Comparison of ENCODE assay signal across 8 mouse cellular contexts in the genomic region with DNA sequence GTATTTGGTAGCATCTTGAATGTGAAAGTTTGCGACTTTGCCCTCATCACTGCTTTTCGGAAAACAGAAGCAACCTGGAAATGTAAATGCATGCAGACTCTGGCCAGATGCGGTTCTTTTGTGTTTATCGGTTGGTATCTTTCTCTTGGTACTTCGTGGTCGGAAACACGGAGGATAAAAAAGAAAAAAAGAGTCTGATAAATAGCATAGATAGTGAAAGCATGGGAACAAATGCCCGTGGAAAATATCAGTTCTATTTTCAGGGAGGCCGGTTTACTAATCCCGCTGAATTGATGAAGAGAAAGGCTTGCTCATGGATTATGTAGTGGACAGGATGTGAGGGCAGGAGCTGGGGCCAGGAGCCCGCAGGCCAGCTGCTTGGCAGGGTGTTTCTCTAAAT. TPM values are rescaled to one million over a fixed set of nuclear protein-coding genes. Genes with fewer than 3 reads are reported as not detected.
DNase-seq lines count a peak whose midpoint lies in the region; ATAC-seq and TF ChIP-seq lines count a peak whose summit lies in the region.

No protein-coding gene starts in this region.

- peaks cover 4% of the 10 kb centered on the region; the same call in 1 of the 2 replicates for H3K4me1 ChIP-seq in cortical plate, adult 2 months (ENCODE audit: control insufficient read depth, insufficient read depth, low read length)
- H3K4me1 ChIP-seq in hindbrain, embryonic 11.5 days (replicated peaks; ENCODE audit: control insufficient read depth, insufficient read depth, low read length), result peaks cover 2% of the 10 kb centered on the region
- H3K4me1 ChIP-seq in midbrain, embryonic 12.5 days, result peaks cover 48% of the 10 kb centered on the region

- H3K36me3 ChIP-seq in hindbrain, embryonic 11.5 days (ENCODE audit: control insufficient read depth, insufficient read depth, low read length), result no peaks in the 10 kb centered on the region
- H3K36me3 ChIP-seq in midbrain, embryonic 12.5 days, result no peaks in the 10 kb centered on the region

- H3K4me3 ChIP-seq in left cerebral cortex, adult 2 months, result peak overlapping the region; percentile 64
- peak overlapping the region; percentile 55 for H3K4me3 ChIP-seq in cortical plate, adult 2 months (ENCODE audit: insufficient read depth, low read length)
- H3K4me3 ChIP-seq in hindbrain, embryonic 11.5 days (ENCODE audit: low read depth, low read length), result peak overlapping the region; percentile 83
- H3K4me3 ChIP-seq in midbrain, embryonic 12.5 days, result peak overlapping the region; percentile 96

- no peak for TF ChIP-seq POLR2A in cortical plate, adult 2 months (IDR thresholded peaks at IDR 0.05; ENCODE audit: extremely low read depth, insufficient read depth, low read length)

- 2% methylated on average over 11 of the region's 11 CpGs for WGBS in hindbrain, embryonic 11.5 days
- under 1% methylated on average over 11 of the region's 11 CpGs for WGBS in midbrain, embryonic 12.5 days

- peak overlapping the region; percentile 40 for H3K4me2 ChIP-seq in hindbrain, embryonic 11.5 days (replicated peaks; ENCODE audit: low read depth, low read length)
- peak overlapping the region; percentile 77 for H3K4me2 ChIP-seq in midbrain, embryonic 12.5 days (replicated peaks)

- intact Hi-C loops in left cerebral cortex, adult 2 months (cut with DNase I), result no loop called here

- no peak for ATAC-seq in hindbrain, embryonic 11.5 days (ENCODE audit: low FRiP score)
- no peak for ATAC-seq in midbrain, embryonic 12.5 days (ENCODE audit: low FRiP score, low read depth)
- ATAC-seq in CD4-positive, CD25-positive, alpha-beta regulatory T cell, adult 4 months, result no peak

- no peak for TF ChIP-seq CTCF in left cerebral cortex, adult 2 months (IDR thresholded peaks at IDR 0.05)
- no peak for TF ChIP-seq CTCF in cortical plate, adult 2 months (IDR thresholded peaks at IDR 0.05; ENCODE audit: extremely low read depth, insufficient read depth, low read length)

- no peaks in the 10 kb centered on the region for H3K27me3 ChIP-seq in hindbrain, embryonic 11.5 days (ENCODE audit: control insufficient read depth, insufficient read depth, low read length)
- H3K27me3 ChIP-seq in midbrain, embryonic 12.5 days, result no peaks in the 10 kb centered on the region

- peak overlapping the region; percentile 83 for H3K9ac ChIP-seq in hindbrain, embryonic 11.5 days (ENCODE audit: low read depth, low read length)
- H3K9ac ChIP-seq in midbrain, embryonic 12.5 days (replicated peaks), result peak overlapping the region; percentile 97

- H3K9me3 ChIP-seq in hindbrain, embryonic 11.5 days (ENCODE audit: control insufficient read depth, low read length), result no peaks in the 10 kb centered on the region
- H3K9me3 ChIP-seq in midbrain, embryonic 12.5 days, result no peaks in the 10 kb centered on the region

- H3K27ac ChIP-seq in left cerebral cortex, adult 2 months, result peak overlapping the region; percentile 81
- H3K27ac ChIP-seq in cortical plate, adult 2 months (ENCODE audit: insufficient read depth, low read length), result peak overlapping the region; percentile 10; the same call in 1 of the 2 replicates
- peak overlapping the region; percentile 96 for H3K27ac ChIP-seq in hindbrain, embryonic 11.5 days (ENCODE audit: low read depth, low read length)
- H3K27ac ChIP-seq in midbrain, embryonic 12.5 days (replicated peaks), result peak overlapping the region; percentile 96

- no peak for DNase-seq in left cerebral cortex, adult 2 months (ENCODE audit: extremely low spot score in 1 of 2, low spot score in 2 of 2)
- no peak for DNase-seq in left cerebral cortex, adult 18-20 months (ENCODE audit: low spot score in 2 of 2)
- DNase-seq in hindbrain, embryonic 11.5 days (ENCODE audit: low spot score), result peak; percentile 49
- no peak for DNase-seq in cerebellum, adult 9-10 months
- no peak for DNase-seq in thymus, postnatal 4 days

RNA-seq across cellular contexts. Expression of gene Itsn1, which starts 1.4 kb away (rescaled TPM):
- total RNA-seq in left cerebral cortex, adult 2 months (2021), result 100 to 1,000 TPM; 133 to 156 TPM
- 100 to 1,000 TPM; 127 to 135 TPM for total RNA-seq in left cerebral cortex, adult 18-20 months (2021)
- polyA plus RNA-seq in cortical plate, adult 2 months (2012; rRNA removed), result 55.2 and 64.9 TPM in 2 replicates
- 61.1 and 61.7 TPM in 2 replicates for polyA plus RNA-seq in hindbrain, embryonic 11.5 days (2014; fragmentation: Nextera tagmentation; extraction: Ambion mirVana)
- polyA plus RNA-seq in midbrain, embryonic 12.5 days (2016; fragmentation: Nextera tagmentation; extraction: Ambion mirVana), result 75.4 and 75.7 TPM in 2 replicates
- polyA plus RNA-seq in CD4-positive, CD25-positive, alpha-beta regulatory T cell, adult 4 months (2017; shearing (Covaris generic)), result 1 to 10 TPM; 2.1 to 2.4 TPM

RNA-seq across cellular contexts. Expression of gene Cryzl1, which starts 1.7 kb away (rescaled TPM):
- 100 to 1,000 TPM; 107 to 108 TPM for total RNA-seq in left cerebral cortex, adult 2 months (2021)
- total RNA-seq in left cerebral cortex, adult 18-20 months (2021), result 100 to 1,000 TPM; 106 to 110 TPM
- 118 and 124 TPM in 2 replicates for polyA plus RNA-seq in cortical plate, adult 2 months (2012; rRNA removed)
- polyA plus RNA-seq in hindbrain, embryonic 11.5 days (2014; fragmentation: Nextera tagmentation; extraction: Ambion mirVana), result 75.6 and 93.4 TPM in 2 replicates
- polyA plus RNA-seq in midbrain, embryonic 12.5 days (2016; fragmentation: Nextera tagmentation; extraction: Ambion mirVana), result 81.7 and 85.1 TPM in 2 replicates
- 10 to 100 TPM; 65.7 to 82.1 TPM for polyA plus RNA-seq in CD4-positive, CD25-positive, alpha-beta regulatory T cell, adult 4 months (2017; shearing (Covaris generic))

RNA-seq across cellular contexts. Expression of gene Donson, which starts 41.9 kb away (rescaled TPM):
- total RNA-seq in left cerebral cortex, adult 2 months (2021), result 10 to 100 TPM; 23.8 to 28.9 TPM
- total RNA-seq in left cerebral cortex, adult 18-20 months (2021), result 10 to 100 TPM; 20.1 to 20.5 TPM
- 32.1 and 33.5 TPM in 2 replicates for polyA plus RNA-seq in cortical plate, adult 2 months (2012; rRNA removed)
- 33.4 and 38.5 TPM in 2 replicates for polyA plus RNA-seq in hindbrain, embryonic 11.5 days (2014; fragmentation: Nextera tagmentation; extraction: Ambion mirVana)
- polyA plus RNA-seq in midbrain, embryonic 12.5 days (2016; fragmentation: Nextera tagmentation; extraction: Ambion mirVana), result 33.6 and 35.5 TPM in 2 replicates
- 10 to 100 TPM; 13.4 to 31.8 TPM for polyA plus RNA-seq in CD4-positive, CD25-positive, alpha-beta regulatory T cell, adult 4 months (2017; shearing (Covaris generic))

Comparison
In these comparisons a context has a peak if more than half of its experiments do, and no peak if none do; other contexts are left out.
1. H3K27ac ChIP-seq: peak in every context shown above with its lines; median percentile 96 in hindbrain, embryonic 11.5 days; 96 in midbrain, embryonic 12.5 days; 81 in left cerebral cortex, adult 2 months; 10 in cortical plate, adult 2 months.
2. RNA of gene Itsn1, which starts 1.4 kb away (polyA plus RNA-seq): 75.4 to 75.7 TPM in midbrain, embryonic 12.5 days, 61.1 to 61.7 TPM in hindbrain, embryonic 11.5 days and 55.2 to 64.9 TPM in cortical plate, adult 2 months; 2.1 to 2.4 TPM in CD4-positive, CD25-positive, alpha-beta regulatory T cell, adult 4 months; every median in the first group is over 10 times any median in the second.
3. Peak in every context shown above with its lines, with median percentiles within 50 percentile points of each other: H3K4me3 ChIP-seq.